Mouse (Mus musculus): Measurements from ENCODE around the gene Zbtb21. TPM values are rescaled to one million over a fixed set of nuclear protein-coding genes. Genes with fewer than 3 reads are reported as not detected.
A peak's percentile ranks its signal among the peaks of the same experiment; 100 is the strongest.

Gene Zbtb21
- polyA plus RNA-seq, 1 experiment from 2014 or later = 3.3 TPM

GRCm38 (mm10) chr16:97963956-97964540 lies 1.6 kb upstream of the Zbtb21 start:
- Histone ChIP-seq H3K36me3 (no peaks in the 10 kb centered on the region), H3K9ac (no peak overlapping the region), H3K4me3 (replicated peaks) (no peak overlapping the region), H3K4me1 (replicated peaks) (peaks cover 49% of the 10 kb centered on the region), H3K9me3 (replicated peaks) (no peaks in the 10 kb centered on the region), H3K4me2 (no peak overlapping the region), H3K27me3 (no peaks in the 10 kb centered on the region), H3K27ac (no peak overlapping the region)
- ATAC-seq (ENCODE audit: low read depth) (no peak), DNase-seq (no peak)
- WGBS (ENCODE audit: insufficient replicate concordance) = 49% methylated on average over 3 of the region's 3 CpGs

DNA sequence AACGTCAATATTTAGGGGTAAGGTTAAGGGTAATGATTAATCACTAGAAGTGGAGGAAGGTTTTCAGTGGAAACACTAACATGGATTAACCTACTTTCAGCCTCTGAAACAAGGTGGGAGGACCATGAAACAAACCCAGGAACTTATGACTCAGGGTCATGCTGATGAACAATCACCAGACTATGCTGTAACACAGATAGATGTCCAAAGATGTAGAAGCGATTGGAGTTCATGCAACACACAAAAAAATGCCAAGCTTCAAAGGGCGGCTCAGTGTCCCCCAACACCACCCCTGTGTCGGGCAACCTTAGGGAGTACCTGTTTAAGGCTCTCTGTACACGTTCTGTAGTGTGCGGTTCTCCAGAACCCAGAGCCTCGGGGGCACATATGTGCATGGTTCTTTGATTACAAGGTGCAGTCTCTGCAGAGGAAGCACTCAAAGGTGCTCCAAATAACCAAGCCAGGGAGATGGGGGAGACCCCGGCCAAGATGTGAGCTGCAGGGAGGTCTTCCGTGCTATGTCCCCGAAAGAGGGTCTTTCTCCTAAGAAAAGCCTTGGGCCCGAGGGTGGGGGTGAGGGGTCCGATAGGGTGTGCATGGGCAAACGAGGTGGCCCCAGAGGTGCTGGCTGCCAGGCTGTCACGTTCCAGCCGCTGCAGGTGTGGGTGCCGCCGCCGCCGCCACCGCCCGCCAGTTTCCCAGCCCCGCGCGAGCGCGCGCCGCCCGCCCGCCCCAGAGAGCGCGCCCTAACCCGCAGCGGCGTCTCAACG lies 856 bp downstream of the Zbtb21 start:
- peak overlapping the region; percentile 89 for H3K9ac ChIP-seq
- H3K4me3 ChIP-seq (replicated peaks) = peak overlapping the region; percentile 79
- H3K9me3 ChIP-seq (replicated peaks) = no peaks in the 10 kb centered on the region
- peak overlapping the region; percentile 96 for H3K4me2 ChIP-seq
- peaks cover 2% of the 10 kb centered on the region; the same call in 1 of the 2 replicates for H3K36me3 ChIP-seq
- DNase-seq (no peak), ATAC-seq (ENCODE audit: low read depth) (0 out of 2 replicates have a peak, but pooled peaks have one; percentile 2)
- 5% methylated on average over 36 of the region's 36 CpGs for WGBS (ENCODE audit: insufficient replicate concordance)
- peak overlapping the region; percentile 93 for H3K27ac ChIP-seq
- peaks cover 73% of the 10 kb centered on the region for H3K4me1 ChIP-seq (replicated peaks)
- H3K27me3 ChIP-seq = no peaks in the 10 kb centered on the region

GRCm38 (mm10) chr16:97960348-97960747 lies 2.1 kb downstream of the Zbtb21 start:
- peak overlapping the region; percentile 96 for H3K4me2 ChIP-seq
- H3K27ac ChIP-seq = peak overlapping the region; percentile 11; the same call in 1 of the 2 replicates
- peaks cover 81% of the 10 kb centered on the region for H3K4me1 ChIP-seq (replicated peaks)
- H3K36me3 ChIP-seq = peaks cover 14% of the 10 kb centered on the region; the same call in 1 of the 2 replicates
- no peak overlapping the region for H3K9ac ChIP-seq
- DNase-seq (no peak), ATAC-seq (ENCODE audit: low read depth) (no peak)
- no peak overlapping the region for H3K4me3 ChIP-seq (replicated peaks)
- no peaks in the 10 kb centered on the region for H3K27me3 ChIP-seq
- WGBS (ENCODE audit: insufficient replicate concordance) = 58% methylated on average over 3 of the region's 3 CpGs
- no peaks in the 10 kb centered on the region for H3K9me3 ChIP-seq (replicated peaks)

GRCm38 (mm10) chr16:97958401-97958973 lies 3.9 kb downstream of the Zbtb21 start:
- DNase-seq (no peak), ATAC-seq (ENCODE audit: low read depth) (0 out of 2 replicates have a peak, but pooled peaks have one; percentile 1)
- H3K36me3 ChIP-seq = peaks cover 15% of the 10 kb centered on the region; the same call in 1 of the 2 replicates
- H3K9me3 ChIP-seq (replicated peaks) = no peaks in the 10 kb centered on the region
- H3K4me2 ChIP-seq = no peak overlapping the region
- peak overlapping the region; percentile 65 for H3K27ac ChIP-seq
- H3K4me3 ChIP-seq (replicated peaks) = no peak overlapping the region
- no peaks in the 10 kb centered on the region for H3K27me3 ChIP-seq
- peaks cover 83% of the 10 kb centered on the region for H3K4me1 ChIP-seq (replicated peaks)
- no peak overlapping the region for H3K9ac ChIP-seq

GRCm38 (mm10) chr16:97957626-97958025 lies 4.8 kb downstream of the Zbtb21 start:
- Histone ChIP-seq H3K4me1 (replicated peaks) (peaks cover 85% of the 10 kb centered on the region), H3K27me3 (no peaks in the 10 kb centered on the region), H3K9ac (no peak overlapping the region), H3K4me2 (peak overlapping the region; percentile 7; the same call in 1 of the 2 replicates), H3K4me3 (replicated peaks) (no peak overlapping the region), H3K9me3 (replicated peaks) (no peaks in the 10 kb centered on the region), H3K27ac (peak overlapping the region; percentile 65), H3K36me3 (peaks cover 22% of the 10 kb centered on the region)
- ATAC-seq (ENCODE audit: low read depth) = no peak
- no peak for DNase-seq

- ATAC-seq (ENCODE audit: low read depth) (no peak), DNase-seq (no peak)
- H3K4me2 ChIP-seq = no peak overlapping the region
- no peak overlapping the region for H3K27ac ChIP-seq
- H3K36me3 ChIP-seq = peaks cover 38% of the 10 kb centered on the region
- H3K4me3 ChIP-seq (replicated peaks) = no peak overlapping the region
- H3K9me3 ChIP-seq (replicated peaks) = no peaks in the 10 kb centered on the region
- H3K9ac ChIP-seq = no peak overlapping the region
- peaks cover 82% of the 10 kb centered on the region for H3K4me1 ChIP-seq (replicated peaks)
- 75% methylated on average over 2 of the region's 2 CpGs for WGBS (ENCODE audit: insufficient replicate concordance)
- no peaks in the 10 kb centered on the region for H3K27me3 ChIP-seq
Observed at GRCm38 (mm10) chr16:97956011-97956410, 6.4 kb downstream of the Zbtb21 start.

- H3K4me2 ChIP-seq = 0 out of 2 replicates have a peak overlapping the region, but pooled peaks have one; percentile 25
- peak; percentile 79 for ATAC-seq (ENCODE audit: low read depth)
- H3K4me1 ChIP-seq (replicated peaks) = peaks cover 56% of the 10 kb centered on the region
- peaks cover 52% of the 10 kb centered on the region for H3K36me3 ChIP-seq
- H3K27me3 ChIP-seq = no peaks in the 10 kb centered on the region
- H3K27ac ChIP-seq = peak overlapping the region; percentile 73
- H3K4me3 ChIP-seq (replicated peaks) = no peak overlapping the region
- WGBS (ENCODE audit: insufficient replicate concordance) = 14% methylated on average over 2 of the region's 2 CpGs
- no peak for DNase-seq
- H3K9ac ChIP-seq = peak overlapping the region; percentile 30; the same call in 1 of the 2 replicates
- no peaks in the 10 kb centered on the region for H3K9me3 ChIP-seq (replicated peaks)
Observed at GRCm38 (mm10) chr16:97953300-97953699, 9.1 kb downstream of the Zbtb21 start.

DNA sequence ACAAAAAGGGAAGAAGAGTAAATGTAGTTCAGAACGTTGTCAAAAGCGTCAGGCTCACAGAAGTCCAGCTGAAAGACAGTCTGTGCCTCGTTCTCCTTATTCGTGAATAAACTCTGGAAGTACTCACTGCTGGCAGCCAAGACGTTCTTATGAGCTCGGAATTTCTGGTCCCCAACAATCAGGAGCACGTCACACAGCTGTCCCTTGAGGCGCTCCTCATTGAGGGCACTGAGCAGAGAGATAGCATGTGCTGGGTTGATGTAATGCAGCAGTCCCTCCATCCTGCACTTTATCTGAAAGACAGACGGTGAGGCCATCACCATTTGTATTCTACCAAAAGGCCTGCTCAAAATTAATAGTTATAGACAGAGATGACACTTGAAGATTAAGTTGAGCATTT lies 9.6 kb downstream of the Zbtb21 start:
- Histone ChIP-seq H3K27ac (peak overlapping the region; percentile 73), H3K9ac (peak overlapping the region; percentile 30; the same call in 1 of the 2 replicates), H3K36me3 (peaks cover 52% of the 10 kb centered on the region), H3K27me3 (no peaks in the 10 kb centered on the region), H3K4me3 (replicated peaks) (no peak overlapping the region), H3K4me2 (peak overlapping the region; percentile 10; the same call in 1 of the 2 replicates), H3K4me1 (replicated peaks) (peaks cover 51% of the 10 kb centered on the region), H3K9me3 (replicated peaks) (no peaks in the 10 kb centered on the region)
- ATAC-seq (ENCODE audit: low read depth) (peak; percentile 91), DNase-seq (peak; percentile 44)
- 53% methylated on average over 9 of the region's 9 CpGs for WGBS (ENCODE audit: insufficient replicate concordance)

GRCm38 (mm10) chr16:97952371-97952770 lies 10.1 kb downstream of the Zbtb21 start:
- H3K27ac ChIP-seq = peak overlapping the region; percentile 73
- H3K9ac ChIP-seq = peak overlapping the region; percentile 34; the same call in 1 of the 2 replicates
- peaks cover 52% of the 10 kb centered on the region for H3K36me3 ChIP-seq
- 78% methylated on average over 4 of the region's 4 CpGs for WGBS (ENCODE audit: insufficient replicate concordance)
- H3K4me3 ChIP-seq (replicated peaks) = no peak overlapping the region
- ATAC-seq (ENCODE audit: low read depth) (no peak), DNase-seq (no peak)
- peaks cover 46% of the 10 kb centered on the region for H3K4me1 ChIP-seq (replicated peaks)
- H3K27me3 ChIP-seq = no peaks in the 10 kb centered on the region
- H3K4me2 ChIP-seq = peak overlapping the region; percentile 10; the same call in 1 of the 2 replicates
- H3K9me3 ChIP-seq (replicated peaks) = no peaks in the 10 kb centered on the region

GRCm38 (mm10) chr16:97950061-97950460 lies 12.4 kb downstream of the Zbtb21 start:
- Histone ChIP-seq H3K36me3 (peaks cover 37% of the 10 kb centered on the region), H3K4me1 (replicated peaks) (peaks cover 29% of the 10 kb centered on the region), H3K9ac (no peak overlapping the region), H3K27me3 (no peaks in the 10 kb centered on the region), H3K4me2 (no peak overlapping the region), H3K4me3 (replicated peaks) (no peak overlapping the region), H3K9me3 (replicated peaks) (no peaks in the 10 kb centered on the region), H3K27ac (no peak overlapping the region)
- DNase-seq = no peak
- ATAC-seq (ENCODE audit: low read depth) = no peak
- 92% methylated on average over 8 of the region's 8 CpGs for WGBS (ENCODE audit: insufficient replicate concordance)

GRCm38 (mm10) chr16:97948836-97949235 lies 13.6 kb downstream of the Zbtb21 start:
- Histone ChIP-seq H3K9me3 (replicated peaks) (no peaks in the 10 kb centered on the region), H3K4me3 (replicated peaks) (no peak overlapping the region), H3K9ac (no peak overlapping the region), H3K27ac (no peak overlapping the region), H3K27me3 (no peaks in the 10 kb centered on the region), H3K4me2 (no peak overlapping the region), H3K36me3 (peaks cover 37% of the 10 kb centered on the region), H3K4me1 (replicated peaks) (peaks cover 20% of the 10 kb centered on the region)
- 44% methylated on average over 4 of the region's 4 CpGs for WGBS (ENCODE audit: insufficient replicate concordance)
- ATAC-seq (ENCODE audit: low read depth) = no peak
- DNase-seq = no peak
